Mouse (Mus musculus) thymus, postnatal 4 days (tissue): Measurements from ENCODE around the gene Afg3l1.
"Not testable (repeated sequence)": the region's sequence is repeated elsewhere in the genome, so short reads cannot be mapped to it uniquely, and the experiment has no call there.

ENCODE experiments used
- DNase-seq: peaks from one replicate; pipeline ENCODE4 v3.0.0; 2021

Gene Afg3l1

GRCm38 (mm10) chr8:123518667-123519066 is 41.0 kb downstream of the Afg3l1 start, which contains the start of gene Gas8:
Gene Gas8, plus strand, starts transcription at chr8:123518834.
- peak; percentile 93 for DNase-seq

GRCm38 (mm10) chr8:123520048-123520447 is 42.3 kb downstream of the Afg3l1 start:
- DNase-seq, result not testable (repeated sequence)

DNA sequence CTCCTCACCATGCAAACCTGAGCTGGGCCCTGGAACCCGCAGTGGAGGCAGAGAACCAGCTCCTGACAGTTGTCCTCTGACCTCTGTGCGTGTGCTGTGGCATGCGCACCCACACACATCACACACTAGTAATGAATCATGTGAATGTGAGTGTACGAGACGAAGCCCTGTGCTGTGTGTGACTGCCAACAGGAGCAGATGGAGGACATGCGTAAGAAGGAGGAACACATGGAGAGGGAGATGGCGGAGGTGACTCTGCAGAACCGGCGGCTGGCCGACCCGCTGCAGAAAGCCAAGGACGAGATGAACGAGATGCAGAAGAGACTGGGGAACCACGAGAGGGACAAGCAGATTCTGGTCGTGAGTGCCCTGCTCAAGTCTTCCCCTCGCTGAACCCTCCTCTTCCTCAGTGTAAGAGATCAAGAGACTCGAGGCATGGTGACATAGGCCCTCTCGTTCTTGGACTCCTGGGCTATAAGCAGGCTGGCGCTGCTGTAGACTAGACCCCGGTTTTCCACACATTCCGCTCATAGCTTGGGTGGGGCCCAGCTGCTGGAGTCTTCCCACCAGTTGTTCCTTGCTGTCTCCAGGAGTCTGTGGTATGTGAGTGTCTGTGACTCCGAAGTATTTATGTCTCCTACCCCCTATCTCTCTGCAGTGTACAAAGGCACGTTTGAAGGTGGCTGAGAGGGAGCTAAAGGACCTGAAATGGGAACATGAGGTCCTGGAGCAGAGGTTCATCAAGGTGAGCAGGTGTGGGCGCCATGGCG is 50.2 kb downstream of the Afg3l1 start:
- no peak for DNase-seq

GRCm38 (mm10) chr8:123536242-123536989 is 58.7 kb downstream of the Afg3l1 start:
- DNase-seq, result no peak

- no peak for DNase-seq
Observed at GRCm38 (mm10) chr8:123536990-123537380, 59.3 kb downstream of the Afg3l1 start.

DNA sequence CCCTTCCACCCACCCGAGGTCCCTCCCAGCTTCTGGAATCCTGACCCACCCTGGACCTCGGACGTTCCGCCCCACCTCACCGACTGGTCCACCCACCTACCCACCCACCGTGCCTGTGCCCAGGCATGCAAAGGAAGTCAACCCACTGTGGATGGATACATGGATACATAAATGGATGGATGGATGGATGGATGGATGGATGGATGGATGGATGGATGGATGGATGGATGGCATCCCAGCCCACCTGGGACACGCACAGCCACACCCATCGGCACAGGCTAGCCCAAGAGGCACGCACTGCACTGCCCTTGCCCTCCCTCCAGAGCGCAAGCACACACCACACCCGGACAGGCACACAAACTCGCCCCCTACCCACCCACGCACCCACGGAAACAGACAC is 59.9 kb downstream of the Afg3l1 start:
- DNase-seq, result not testable (repeated sequence)
